Comparison of ENCODE assay signal across 10 mouse cellular contexts in genomic region chr6:38649545-38649944, GRCm38 (mm10). TPM values are rescaled to one million over a fixed set of nuclear protein-coding genes. Genes with fewer than 3 reads are reported as not detected.
DNase-seq lines count a peak whose midpoint lies in the region; ATAC-seq and TF ChIP-seq lines count a peak whose summit lies in the region.
"Had no signal": no experiment of that assay in that cellular context is flagged by ENCODE, and none has a peak within 500 bp of the region (broad histone marks: within the 10 kb centered on the region; RNA-seq: fewer than 3 reads in every experiment).

No protein-coding gene starts in this region.

- H3K9ac ChIP-seq in kidney, embryonic 16.5 days (replicated peaks; ENCODE audit: low read length) = no peak overlapping the region
- no peak overlapping the region for H3K9ac ChIP-seq in ES-Bruce4 (ENCODE audit: low read depth, poor library complexity, severe bottlenecking)
- H3K9ac ChIP-seq: midbrain, embryonic 13.5 days had no signal

- no peak for ATAC-seq in kidney, embryonic 16.5 days (ENCODE audit: low FRiP score, low TSS enrichment)

- H3K4me3 ChIP-seq in kidney, embryonic 16.5 days (ENCODE audit: low read length) = no peak overlapping the region
- no peak overlapping the region for H3K4me3 ChIP-seq in ES-Bruce4 (ENCODE audit: low read depth, low read length)
- no peak overlapping the region for H3K4me3 ChIP-seq in bone marrow, adult 2 months (replicated peaks; ENCODE audit: control insufficient read depth, low read depth, low read length)
- H3K4me3 ChIP-seq: midbrain, embryonic 13.5 days had no signal

- H3K27me3 ChIP-seq in kidney, embryonic 16.5 days (ENCODE audit: insufficient read depth, low read length) = no peaks in the 10 kb centered on the region
- H3K27me3 ChIP-seq in ES-Bruce4 (ENCODE audit: control insufficient read depth, insufficient read depth, low read length, poor library complexity, severe bottlenecking) = no peaks in the 10 kb centered on the region
- H3K27me3 ChIP-seq: midbrain, embryonic 13.5 days had no signal

- no peak for TF ChIP-seq POLR2A in ES-Bruce4 (IDR thresholded peaks at IDR 0.05; ENCODE audit: insufficient read depth, low read length)
- TF ChIP-seq POLR2A in bone marrow, adult 2 months (IDR thresholded peaks at IDR 0.05; ENCODE audit: borderline replicate concordance, control insufficient read depth, low read depth, low read length) = no peak

- DNase-seq in kidney, postnatal 14 days = peak; percentile 13
- peak; percentile 37 for DNase-seq in retina, embryonic 14.5 days (ENCODE audit: low spot score)
- DNase-seq in MN1 (ENCODE audit: low spot score) = no peak
- no peak for DNase-seq in gastrocnemius, adult 8-10 months (ENCODE audit: low spot score in 2 of 2)
- DNase-seq in right cerebral cortex, postnatal 4 days = no peak
- DNase-seq: adrenal gland, adult 2 months had no signal

- H3K27ac ChIP-seq in kidney, embryonic 16.5 days (ENCODE audit: low read length) = no peak overlapping the region
- H3K27ac ChIP-seq in ES-Bruce4 (ENCODE audit: insufficient read depth, low read length) = no peak overlapping the region
- H3K27ac ChIP-seq in bone marrow, adult 2 months (ENCODE audit: control insufficient read depth, insufficient read depth, low read depth, low read length, poor library complexity) = no peak overlapping the region
- H3K27ac ChIP-seq: midbrain, embryonic 13.5 days had no signal

- TF ChIP-seq EP300 in ES-Bruce4 (IDR thresholded peaks at IDR 0.05; ENCODE audit: insufficient read depth, low read depth, low read length) = no peak

- no peaks in the 10 kb centered on the region for H3K9me3 ChIP-seq in kidney, embryonic 16.5 days (ENCODE audit: low read length)
- H3K9me3 ChIP-seq in ES-Bruce4 (replicated peaks; ENCODE audit: control insufficient read depth, insufficient read depth, low read length, poor library complexity, severe bottlenecking) = no peaks in the 10 kb centered on the region
- H3K9me3 ChIP-seq: midbrain, embryonic 13.5 days had no signal

- peak; percentile 73 for TF ChIP-seq CTCF in ES-Bruce4 (IDR thresholded peaks at IDR 0.05; ENCODE audit: low read depth, low read length)
- peak; percentile 56 for TF ChIP-seq CTCF in bone marrow, adult 2 months (IDR thresholded peaks at IDR 0.05; ENCODE audit: control insufficient read depth, insufficient read depth, low read length)

- H3K36me3 ChIP-seq in kidney, embryonic 16.5 days (ENCODE audit: insufficient read depth, low read length) = no peaks in the 10 kb centered on the region
- H3K36me3 ChIP-seq in ES-Bruce4 (ENCODE audit: control insufficient read depth, insufficient read depth, low read length, poor library complexity, severe bottlenecking) = no peaks in the 10 kb centered on the region
- H3K36me3 ChIP-seq: midbrain, embryonic 13.5 days had no signal

- WGBS in kidney, embryonic 16.5 days = 77% methylated on average over 3 of the region's 3 CpGs
- whole genome bisulfite sequencing in bone marrow, adult 2 months = 66% methylated on average over 3 of the region's 3 CpGs

- no peak overlapping the region for H3K4me2 ChIP-seq in kidney, embryonic 16.5 days (replicated peaks; ENCODE audit: low read depth, low read length)
- H3K4me2 ChIP-seq: midbrain, embryonic 13.5 days had no signal

- no peaks in the 10 kb centered on the region for H3K4me1 ChIP-seq in kidney, embryonic 16.5 days (ENCODE audit: insufficient read depth, low read length)
- no peaks in the 10 kb centered on the region for H3K4me1 ChIP-seq in ES-Bruce4 (ENCODE audit: control insufficient read depth, insufficient read depth, low read length)
- H3K4me1 ChIP-seq in bone marrow, adult 2 months (ENCODE audit: control insufficient read depth, insufficient read depth, low read length) = no peaks in the 10 kb centered on the region
- H3K4me1 ChIP-seq: midbrain, embryonic 13.5 days had no signal

RNA-seq across cellular contexts. Expression of gene Klrg2, which starts 12.5 kb away (rescaled TPM):
- polyA plus RNA-seq in kidney, embryonic 16.5 days (2015; fragmentation: Nextera tagmentation; extraction: Ambion mirVana) = 0.32 and 0.49 TPM in 2 replicates
- polyA plus RNA-seq in ES-Bruce4 (2011; ENCODE audit: insufficient read depth, insufficient read length, low read depth, missing spikeins) = 1.4 and 2.4 TPM in 2 replicates
- not detected in 2 replicates for polyA plus RNA-seq in bone marrow, adult 2 months (2011; ENCODE audit: insufficient read depth, insufficient read length, low replicate concordance, missing spikeins)
- total RNA-seq in gastrocnemius, adult 8-10 months (2022) = under 1 TPM in 2 of 4 experiments, not detected in 2; 0.10 to 0.13 TPM

RNA-seq across cellular contexts. Expression of gene Clec2l, which starts 13.3 kb away (rescaled TPM):
- 1.0 and 1.3 TPM in 2 replicates for polyA plus RNA-seq in kidney, embryonic 16.5 days (2015; fragmentation: Nextera tagmentation; extraction: Ambion mirVana)
- polyA plus RNA-seq in ES-Bruce4 (2011; ENCODE audit: insufficient read depth, insufficient read length, low read depth, missing spikeins) = not detected in 2 replicates
- not detected in 2 replicates for polyA plus RNA-seq in bone marrow, adult 2 months (2011; ENCODE audit: insufficient read depth, insufficient read length, low replicate concordance, missing spikeins)
- under 1 TPM in 2 of 4 experiments, not detected in 2; 0.22 to 0.27 TPM for total RNA-seq in gastrocnemius, adult 8-10 months (2022)

Comparison
In these comparisons a context has a peak if more than half of its experiments do, and no peak if none do; other contexts are left out.
1. DNase-seq: peak in kidney, postnatal 14 days (single experiment) and retina, embryonic 14.5 days (single experiment); none in MN1 (single experiment), gastrocnemius, adult 8-10 months (0 of 2) and right cerebral cortex, postnatal 4 days (single experiment).